Mouse (Mus musculus): ENCODE data around the gene Fchsd2. TPM values are rescaled to one million over a fixed set of nuclear protein-coding genes. Genes with fewer than 3 reads are reported as not detected.
A peak's percentile ranks its signal among the peaks of the same experiment; 100 is the strongest.

Fchsd2 gene
- polyA plus RNA-seq, 1 experiment = 68.2 TPM

- Histone ChIP-seq H3K4me1 (ENCODE audit: control insufficient read depth, insufficient read depth, low read length) (no peaks in the 10 kb centered on the region), H3K4me3 (ENCODE audit: insufficient read depth, low read depth, low read length) (no peak overlapping the region), H3K27ac (ENCODE audit: insufficient read depth, low read depth, low read length) (no peak overlapping the region)
- TF ChIP-seq CTCF (IDR thresholded peaks at IDR 0.05; ENCODE audit: insufficient read depth, low read depth, low read length) (no peak), POLR2A (IDR thresholded peaks at IDR 0.05; ENCODE audit: insufficient read depth, low read depth, low read length) (no peak)
- WGBS = 79% methylated on average over 6 of the region's 6 CpGs
These were observed 31.1 kb downstream of the Fchsd2 start for GRCm38 (mm10) chr7:101123579-101124347.

DNA sequence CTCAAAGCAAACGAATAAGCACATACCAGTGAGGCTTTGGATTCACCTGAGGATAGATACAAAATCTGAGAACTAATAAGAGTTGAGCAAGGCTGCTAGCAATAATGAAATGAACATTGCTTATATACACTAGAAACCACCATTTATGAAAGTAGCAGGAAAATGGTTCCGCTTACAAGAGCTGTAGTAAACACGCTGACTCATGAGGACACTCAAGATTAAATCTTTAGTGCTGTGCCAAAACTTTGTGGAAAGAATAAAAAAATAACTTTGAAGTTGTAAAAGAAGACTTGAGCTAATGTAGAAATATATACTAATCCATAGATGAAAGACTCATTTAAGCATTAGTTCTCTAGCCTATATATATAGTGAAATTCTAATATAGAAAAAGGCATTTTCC is 35.1 kb downstream of the Fchsd2 start:
- Histone ChIP-seq H3K4me1 (ENCODE audit: control insufficient read depth, insufficient read depth, low read length) (peaks cover 4% of the 10 kb centered on the region), H3K4me3 (ENCODE audit: insufficient read depth, low read depth, low read length) (no peak overlapping the region), H3K27ac (ENCODE audit: insufficient read depth, low read depth, low read length) (no peak overlapping the region)
- TF ChIP-seq POLR2A (IDR thresholded peaks at IDR 0.05; ENCODE audit: insufficient read depth, low read depth, low read length) (no peak), CTCF (IDR thresholded peaks at IDR 0.05; ENCODE audit: insufficient read depth, low read depth, low read length) (no peak)
- 41% methylated on average over 3 of the region's 3 CpGs for WGBS

DNA sequence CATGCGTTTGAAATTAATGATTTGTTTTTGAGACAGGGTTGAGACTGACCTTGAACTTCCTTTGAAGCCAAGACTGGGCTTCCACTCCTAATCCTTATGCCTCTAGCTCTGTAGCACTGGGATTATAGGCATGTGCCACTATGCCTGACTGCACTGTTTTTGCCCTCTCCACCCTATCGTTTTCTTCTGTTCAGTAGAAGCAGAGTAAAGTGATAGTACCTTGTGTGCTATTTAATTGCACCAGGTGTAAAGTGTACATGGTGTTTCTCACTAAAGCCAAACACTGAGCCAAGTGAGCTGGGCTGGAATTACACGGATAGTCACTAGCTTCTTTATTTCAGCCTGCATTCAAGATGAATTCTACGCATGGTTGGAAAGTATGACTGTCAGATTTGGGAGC is 35.9 kb downstream of the Fchsd2 start:
- Histone ChIP-seq H3K27ac (ENCODE audit: insufficient read depth, low read depth, low read length) (no peak overlapping the region), H3K4me1 (ENCODE audit: control insufficient read depth, insufficient read depth, low read length) (peaks cover 4% of the 10 kb centered on the region), H3K4me3 (ENCODE audit: insufficient read depth, low read depth, low read length) (no peak overlapping the region)
- TF ChIP-seq CTCF (IDR thresholded peaks at IDR 0.05; ENCODE audit: insufficient read depth, low read depth, low read length) (no peak), POLR2A (IDR thresholded peaks at IDR 0.05; ENCODE audit: insufficient read depth, low read depth, low read length) (no peak)
- WGBS = 65% methylated on average over 4 of the region's 4 CpGs

DNA sequence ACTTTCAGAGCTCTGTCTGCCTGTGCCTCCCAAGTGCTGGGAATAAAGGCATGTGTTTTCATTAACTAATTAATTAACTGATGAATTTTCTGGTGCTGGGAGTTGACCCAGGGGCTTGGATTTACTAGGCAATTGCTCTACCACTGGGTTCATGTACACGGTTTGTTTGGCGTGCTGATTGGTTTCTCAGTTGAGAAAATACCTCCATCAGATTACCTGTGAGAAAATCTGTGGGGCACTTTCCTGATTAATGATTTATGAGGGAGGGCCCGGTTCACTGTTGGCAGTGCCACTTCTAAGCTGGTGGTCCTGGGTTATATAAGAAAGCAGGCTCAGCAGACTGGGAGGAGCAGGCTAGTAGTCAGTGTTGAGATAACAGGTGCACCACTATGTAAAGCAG is 38.0 kb downstream of the Fchsd2 start:
- Histone ChIP-seq H3K4me1 (ENCODE audit: control insufficient read depth, insufficient read depth, low read length) (peaks cover 4% of the 10 kb centered on the region), H3K4me3 (ENCODE audit: insufficient read depth, low read depth, low read length) (no peak overlapping the region), H3K27ac (ENCODE audit: insufficient read depth, low read depth, low read length) (no peak overlapping the region)
- WGBS = 62% methylated on average over 3 of the region's 3 CpGs
- TF ChIP-seq CTCF (IDR thresholded peaks at IDR 0.05; ENCODE audit: insufficient read depth, low read depth, low read length) (no peak), POLR2A (IDR thresholded peaks at IDR 0.05; ENCODE audit: insufficient read depth, low read depth, low read length) (no peak)

- 45% methylated on average over 6 of the region's 6 CpGs for WGBS
- Histone ChIP-seq H3K4me3 (ENCODE audit: insufficient read depth, low read depth, low read length) (no peak overlapping the region), H3K4me1 (ENCODE audit: control insufficient read depth, insufficient read depth, low read length) (peaks cover 4% of the 10 kb centered on the region), H3K27ac (ENCODE audit: insufficient read depth, low read depth, low read length) (peak overlapping the region; percentile 13; the same call in 1 of the 2 replicates)
- TF ChIP-seq POLR2A (IDR thresholded peaks at IDR 0.05; ENCODE audit: insufficient read depth, low read depth, low read length) (no peak), CTCF (IDR thresholded peaks at IDR 0.05; ENCODE audit: insufficient read depth, low read depth, low read length) (no peak)
These were observed 38.6 kb downstream of the Fchsd2 start for GRCm38 (mm10) chr7:101131281-101131680.

GRCm38 (mm10) chr7:101133591-101133990 is 40.9 kb downstream of the Fchsd2 start:
- 100% methylated on average over 2 of the region's 2 CpGs for WGBS
- no peak for TF ChIP-seq POLR2A (IDR thresholded peaks at IDR 0.05; ENCODE audit: insufficient read depth, low read depth, low read length)
- no peak for TF ChIP-seq CTCF (IDR thresholded peaks at IDR 0.05; ENCODE audit: insufficient read depth, low read depth, low read length)
- Histone ChIP-seq H3K4me3 (ENCODE audit: insufficient read depth, low read depth, low read length) (no peak overlapping the region), H3K4me1 (ENCODE audit: control insufficient read depth, insufficient read depth, low read length) (peaks cover 4% of the 10 kb centered on the region), H3K27ac (ENCODE audit: insufficient read depth, low read depth, low read length) (no peak overlapping the region)

- peaks cover 4% of the 10 kb centered on the region for H3K4me1 ChIP-seq (ENCODE audit: control insufficient read depth, insufficient read depth, low read length)
- TF ChIP-seq POLR2A (IDR thresholded peaks at IDR 0.05; ENCODE audit: insufficient read depth, low read depth, low read length) (no peak), CTCF (IDR thresholded peaks at IDR 0.05; ENCODE audit: insufficient read depth, low read depth, low read length) (no peak)
- 100% methylated on average over 2 of the region's 2 CpGs for WGBS
These were observed 41.5 kb downstream of the Fchsd2 start for GRCm38 (mm10) chr7:101134117-101134516.

DNA sequence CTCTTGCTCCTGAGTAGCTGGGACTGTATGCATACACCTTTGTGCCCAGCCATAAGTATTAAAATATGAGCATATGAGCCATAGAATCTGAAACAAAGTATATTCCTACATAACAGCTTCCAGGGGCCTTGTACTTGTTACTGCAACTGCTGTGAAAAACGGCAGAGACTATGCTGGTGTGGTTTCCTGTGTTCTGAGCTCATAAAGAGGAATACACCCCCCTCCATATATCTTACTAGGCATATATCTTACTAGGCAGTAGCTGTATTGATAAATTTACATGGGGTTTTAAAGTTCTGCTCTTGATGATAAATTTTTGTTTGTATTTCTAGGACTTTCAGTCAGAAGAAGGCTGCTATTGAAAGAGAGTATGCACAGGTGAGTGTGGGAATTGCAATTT is 46.2 kb downstream of the Fchsd2 start:
- no peak overlapping the region for H3K27ac ChIP-seq (ENCODE audit: insufficient read depth, low read depth, low read length)
- WGBS = 70% methylated on average over 1 of the region's 1 CpGs
- H3K4me3 ChIP-seq (ENCODE audit: insufficient read depth, low read depth, low read length) = no peak overlapping the region
- no peaks in the 10 kb centered on the region for H3K4me1 ChIP-seq (ENCODE audit: control insufficient read depth, insufficient read depth, low read length)
- no peak for TF ChIP-seq POLR2A (IDR thresholded peaks at IDR 0.05; ENCODE audit: insufficient read depth, low read depth, low read length)
- no peak for TF ChIP-seq CTCF (IDR thresholded peaks at IDR 0.05; ENCODE audit: insufficient read depth, low read depth, low read length)

More at GRCm38 (mm10) chr7:101134117-101134516, 41.5 kb downstream of the Fchsd2 start:
- no peak overlapping the region for H3K4me3 ChIP-seq (ENCODE audit: insufficient read depth, low read depth, low read length)
- no peak overlapping the region for H3K27ac ChIP-seq (ENCODE audit: insufficient read depth, low read depth, low read length)

DNA sequence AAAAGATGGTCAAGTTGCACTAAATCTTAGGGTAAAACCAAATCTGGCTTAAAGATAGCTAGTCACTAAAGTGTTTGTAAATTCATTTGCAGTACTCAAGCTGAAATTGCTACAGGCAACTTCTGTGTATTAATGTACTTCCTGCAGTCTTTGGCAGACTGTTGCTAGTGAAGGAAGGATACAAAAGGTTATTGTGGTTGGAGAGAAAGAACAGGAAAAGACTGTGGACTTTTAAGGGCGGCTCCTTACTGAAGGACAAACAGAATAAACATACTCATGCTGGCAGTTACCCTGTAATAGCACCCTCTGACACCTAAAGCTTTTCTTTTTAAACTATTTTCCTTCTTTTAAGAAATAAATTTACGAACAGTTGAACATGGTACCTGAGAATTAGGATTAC is 50.2 kb downstream of the Fchsd2 start:
- Histone ChIP-seq H3K27ac (ENCODE audit: insufficient read depth, low read depth, low read length) (no peak overlapping the region), H3K4me3 (ENCODE audit: insufficient read depth, low read depth, low read length) (no peak overlapping the region), H3K4me1 (ENCODE audit: control insufficient read depth, insufficient read depth, low read length) (no peaks in the 10 kb centered on the region)
- 62% methylated on average over 2 of the region's 2 CpGs for WGBS
- TF ChIP-seq POLR2A (IDR thresholded peaks at IDR 0.05; ENCODE audit: insufficient read depth, low read depth, low read length) (no peak), CTCF (IDR thresholded peaks at IDR 0.05; ENCODE audit: insufficient read depth, low read depth, low read length) (no peak)
